ENCODE assay signal across 11 mouse cellular contexts in the genomic region with DNA sequence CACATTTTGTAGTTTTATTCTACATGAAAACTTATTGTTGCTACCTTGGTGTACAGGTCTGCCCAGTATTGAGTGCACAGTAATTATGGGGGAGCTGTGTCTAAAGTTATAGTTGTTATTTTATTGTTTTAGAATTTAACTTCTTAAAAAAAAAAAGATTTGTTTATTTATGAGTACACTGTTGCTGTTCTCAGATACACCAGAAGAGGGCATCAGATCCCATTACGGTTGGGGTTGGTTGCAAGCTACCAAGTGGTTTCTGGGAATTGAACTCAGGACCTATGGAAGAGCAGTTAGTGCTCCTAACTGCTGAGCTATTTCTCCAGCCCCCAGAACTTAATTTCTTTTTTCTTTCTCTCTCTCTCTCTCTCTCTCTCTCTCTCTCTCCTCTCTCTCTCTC. TPM values are rescaled to one million over a fixed set of nuclear protein-coding genes. Genes with fewer than 3 reads are reported as not detected.
DNase-seq lines count a peak whose midpoint lies in the region; ATAC-seq and TF ChIP-seq lines count a peak whose summit lies in the region.
"Had no signal": no experiment of that assay in that cellular context is flagged by ENCODE, and none has a peak within 500 bp of the region (broad histone marks: within the 10 kb centered on the region; RNA-seq: fewer than 3 reads in every experiment).

No protein-coding gene starts in this region.

- TF ChIP-seq POLR2A in heart, adult 2 months (IDR thresholded peaks at IDR 0.05; ENCODE audit: insufficient read depth, low read depth, low read length), result no peak
- TF ChIP-seq POLR2A in lung, adult 2 months (IDR thresholded peaks at IDR 0.05; ENCODE audit: borderline replicate concordance, extremely low read depth, low read depth, low read length), result no peak

- no peak for DNase-seq in heart, adult 2 months
- DNase-seq in heart, postnatal 25 days (ENCODE audit: low spot score), result no peak
- DNase-seq in lung, postnatal 10 days, result peak; percentile 51
- DNase-seq in lung, adult 2 months, result no peak
- peak; percentile 21 for DNase-seq in MN1 (ENCODE audit: low spot score)
- DNase-seq in naive thymus-derived CD4-positive, alpha-beta T cell, adult 2 months (ENCODE audit: low read depth), result peak; percentile 60
- DNase-seq in layer of hippocampus, adult 9-10 months (ENCODE audit: low spot score), result no peak
- no peak for DNase-seq in hindbrain, embryonic 11.5 days (ENCODE audit: low spot score)

- ATAC-seq in hindbrain, embryonic 11.5 days (ENCODE audit: low FRiP score), result no peak
- ATAC-seq: forebrain, embryonic 13.5 days had no signal

- H3K9ac ChIP-seq in heart, adult 2 months (ENCODE audit: low read depth, low read length), result no peak overlapping the region
- no peak overlapping the region for H3K9ac ChIP-seq in hindbrain, embryonic 11.5 days (ENCODE audit: low read depth, low read length)
- H3K9ac ChIP-seq: forebrain, embryonic 13.5 days; heart, embryonic 12.5 days; lung, embryonic 15.5 days had no signal

- H3K4me1 ChIP-seq in heart, adult 2 months (ENCODE audit: control insufficient read depth, insufficient read depth, low read length), result peaks cover 9% of the 10 kb centered on the region
- no peaks in the 10 kb centered on the region; the same call in 1 of the 2 replicates for H3K4me1 ChIP-seq in lung, adult 2 months (ENCODE audit: control insufficient read depth, insufficient read depth, low read length)
- H3K4me1 ChIP-seq in hindbrain, embryonic 11.5 days (replicated peaks; ENCODE audit: control insufficient read depth, insufficient read depth, low read length), result no peaks in the 10 kb centered on the region

- H3K4me2 ChIP-seq in hindbrain, embryonic 11.5 days (replicated peaks; ENCODE audit: low read depth, low read length), result no peak overlapping the region
- H3K4me2 ChIP-seq: forebrain, embryonic 13.5 days; heart, embryonic 12.5 days; lung, embryonic 15.5 days had no signal

- peak; percentile 75 for TF ChIP-seq CTCF in heart, adult 2 months (IDR thresholded peaks at IDR 0.05)
- no peak for TF ChIP-seq CTCF in lung, adult 2 months (IDR thresholded peaks at IDR 0.05; ENCODE audit: insufficient read depth, low read length)

- no peaks in the 10 kb centered on the region for H3K27me3 ChIP-seq in heart, adult 2 months (ENCODE audit: control insufficient read depth, insufficient read depth, low read length)
- H3K27me3 ChIP-seq in hindbrain, embryonic 11.5 days (ENCODE audit: control insufficient read depth, insufficient read depth, low read length), result no peaks in the 10 kb centered on the region
- H3K27me3 ChIP-seq: forebrain, embryonic 13.5 days; heart, embryonic 12.5 days; lung, embryonic 15.5 days had no signal

- H3K4me3 ChIP-seq in heart, adult 2 months, result no peak overlapping the region
- H3K4me3 ChIP-seq in lung, adult 2 months (replicated peaks; ENCODE audit: extremely low read depth, low read depth, low read length), result no peak overlapping the region
- no peak overlapping the region for H3K4me3 ChIP-seq in hindbrain, embryonic 11.5 days (ENCODE audit: low read depth, low read length)
- H3K4me3 ChIP-seq: forebrain, embryonic 13.5 days; heart, embryonic 12.5 days; lung, embryonic 15.5 days had no signal

- H3K27ac ChIP-seq in heart, adult 2 months, result no peak overlapping the region
- no peak overlapping the region for H3K27ac ChIP-seq in hindbrain, embryonic 11.5 days (ENCODE audit: low read depth, low read length)
- H3K27ac ChIP-seq: forebrain, embryonic 13.5 days; lung, embryonic 15.5 days had no signal

- no peak for TF ChIP-seq EP300 in heart, adult 2 months (IDR thresholded peaks at IDR 0.05; ENCODE audit: insufficient read depth, low read depth, low read length)

- H3K9me3 ChIP-seq in hindbrain, embryonic 11.5 days (ENCODE audit: control insufficient read depth, low read length), result no peaks in the 10 kb centered on the region
- H3K9me3 ChIP-seq: forebrain, embryonic 13.5 days; heart, embryonic 12.5 days; lung, embryonic 15.5 days had no signal

- WGBS in heart, adult 2 months, result 33% methylated on average over 1 of the region's 1 CpGs
- WGBS in lung, adult 2 months, result 47% methylated on average over 1 of the region's 1 CpGs
- WGBS in hindbrain, embryonic 11.5 days, result 85% methylated on average over 1 of the region's 1 CpGs

- no peaks in the 10 kb centered on the region for H3K79me2 ChIP-seq in heart, adult 2 months (replicated peaks; ENCODE audit: control insufficient read depth, insufficient read depth, low read length)

- intact Hi-C loops in heart, adult 2 months (cut with DNase I), result loop anchor here (5.0 to 10.0 kb wide), 2 partner anchors 599 to 1448 kb away; no protein-coding TSS in a partner anchor
- intact Hi-C loops in heart, postnatal 25 days (cut with DNase I), result loop anchor here (5.0 to 10.0 kb wide), 2 partner anchors 227 to 599 kb away; no protein-coding TSS in a partner anchor

- no peaks in the 10 kb centered on the region for H3K36me3 ChIP-seq in heart, adult 2 months (ENCODE audit: control insufficient read depth, insufficient read depth, low read length)
- H3K36me3 ChIP-seq in hindbrain, embryonic 11.5 days (ENCODE audit: control insufficient read depth, insufficient read depth, low read length), result no peaks in the 10 kb centered on the region
- H3K36me3 ChIP-seq: lung, embryonic 15.5 days had no signal

RNA-seq across cellular contexts. Expression of gene Tsc22d1, which starts 59.4 kb away (rescaled TPM):
- total RNA-seq in heart, adult 2 months (2021), result 100 to 1,000 TPM; 353 to 454 TPM
- 178 and 361 TPM in 2 replicates for polyA plus RNA-seq in heart, adult 2 months (2012; rRNA removed)
- total RNA-seq in heart, postnatal 25 days (2021), result 100 to 1,000 TPM; 442 to 477 TPM
- 163 and 215 TPM in 2 replicates for polyA plus RNA-seq in lung, adult 2 months (2012; rRNA removed)
- 542 and 547 TPM in 2 replicates for polyA plus RNA-seq in hindbrain, embryonic 11.5 days (2014; fragmentation: Nextera tagmentation; extraction: Ambion mirVana)

Comparison
In these comparisons a context has a peak if more than half of its experiments do, and no peak if none do; other contexts are left out.
1. DNase-seq: peak in lung, postnatal 10 days (single experiment), MN1 (single experiment) and naive thymus-derived CD4-positive, alpha-beta T cell, adult 2 months (single experiment); none in heart, adult 2 months (0 of 2), heart, postnatal 25 days (single experiment), lung, adult 2 months (single experiment), layer of hippocampus, adult 9-10 months (single experiment) and hindbrain, embryonic 11.5 days (single experiment).